Mouse (Mus musculus) ovary, adult 18-20 months (tissue): ENCODE measurements at regions not wholly inside any gene's neighbourhood (a gene's known extent, or its start where the extent isn't known, plus 50 kb on each side); places are given as distances from the start of the nearest gene placed in this dataset.

Source experiments
- DNase-seq: peaks from one replicate; pipeline ENCODE4 v3.0.0; 2022; ENCODE audit warnings: low spot score, mixed read lengths

DNA sequence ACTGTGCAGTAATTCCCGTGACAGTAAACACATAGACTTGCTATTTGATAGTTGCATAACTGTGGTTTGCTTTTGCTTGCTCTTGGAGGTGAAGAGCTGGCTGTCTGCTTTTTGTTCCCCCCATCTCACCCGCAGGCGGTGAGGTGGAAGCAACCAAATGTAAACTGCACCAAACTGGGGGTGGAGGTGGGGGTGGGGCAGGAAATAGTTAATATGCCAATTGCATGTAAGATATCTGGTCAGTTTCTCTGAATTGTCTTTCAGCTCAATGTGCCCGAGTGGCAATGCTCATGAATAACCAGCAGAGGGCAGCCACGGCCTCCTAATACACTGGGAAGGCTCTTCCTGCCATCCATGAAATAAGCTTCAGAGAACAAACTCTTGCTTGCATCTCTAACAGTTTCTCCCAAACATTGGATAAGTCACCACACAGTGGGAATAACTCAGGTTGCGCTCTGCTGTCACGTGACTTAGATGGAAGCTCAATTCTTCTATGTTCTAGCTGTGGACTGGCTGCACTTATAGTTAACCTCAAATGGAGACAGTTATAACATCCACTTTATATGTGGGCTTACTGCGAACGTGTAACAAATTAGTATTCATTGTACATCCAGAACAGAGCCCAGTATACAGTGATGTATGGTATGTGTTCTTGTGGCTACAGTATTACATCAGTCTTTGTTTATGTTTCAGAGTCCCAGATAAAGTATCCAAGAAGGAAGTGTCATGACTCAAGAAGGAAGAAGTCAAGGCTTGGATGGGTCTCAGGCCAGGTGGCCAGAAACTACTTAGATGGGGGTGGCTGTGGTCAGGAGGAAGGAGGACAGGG is 62.0 kb upstream of the Egflam start:
- DNase-seq = peak; percentile 27

- no peak for DNase-seq
These were observed 64.4 kb upstream of the Egflam start for GRCm38 (mm10) chr15:7462549-7462948.

GRCm38 (mm10) chr15:7463444-7464350 is 65.5 kb upstream of the Egflam start:
- peak; percentile 37 for DNase-seq

DNA sequence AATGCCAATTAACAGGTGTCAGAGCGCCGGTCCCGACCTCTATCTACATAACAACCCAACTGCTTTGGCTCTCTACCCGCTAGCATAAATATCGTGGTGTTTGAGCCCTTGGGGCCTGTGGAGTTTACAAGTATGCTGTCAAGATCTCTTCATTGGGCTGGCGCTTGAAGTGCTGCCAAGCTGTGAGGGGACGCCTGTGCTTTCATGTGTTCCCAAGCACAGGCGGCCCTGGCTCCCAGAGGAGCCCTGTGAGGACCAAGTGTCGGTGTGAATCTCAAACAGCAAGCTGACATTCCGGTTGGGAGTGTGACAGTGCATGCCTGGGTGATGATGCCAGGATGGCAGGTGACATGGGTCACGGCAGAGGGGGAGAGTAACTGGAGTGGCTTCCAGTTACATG is 82.0 kb upstream of the Egflam start:
- DNase-seq = no peak

- no peak for DNase-seq
These were observed 82.6 kb upstream of the Egflam start for GRCm38 (mm10) chr15:7480792-7481210.

DNA sequence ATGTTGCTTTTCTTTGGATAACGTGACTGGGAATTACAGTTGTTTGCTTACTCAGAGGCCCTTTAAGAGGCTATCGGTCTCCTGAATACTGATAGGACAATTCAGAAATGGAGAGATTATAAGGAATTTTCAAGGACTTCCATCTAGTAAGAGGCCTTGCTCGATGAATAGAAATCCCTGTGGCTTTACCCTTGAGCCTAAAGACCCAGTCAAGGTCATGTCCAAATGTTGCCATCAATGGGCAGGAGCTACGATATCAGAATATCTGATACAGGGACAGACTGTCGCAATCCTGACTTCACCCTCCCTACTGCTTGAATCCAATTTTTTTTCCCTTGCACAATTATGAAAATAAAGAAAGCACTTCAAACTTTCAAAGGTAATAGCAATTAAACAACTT is 85.5 kb upstream of the Egflam start:
- DNase-seq = peak; percentile 64

- no peak for DNase-seq
These were observed 92.9 kb upstream of the Egflam start for GRCm38 (mm10) chr15:7491091-7491490.

GRCm38 (mm10) chr15:7493126-7493669 is 95.0 kb upstream of the Egflam start:
- peak; percentile 10 for DNase-seq

DNA sequence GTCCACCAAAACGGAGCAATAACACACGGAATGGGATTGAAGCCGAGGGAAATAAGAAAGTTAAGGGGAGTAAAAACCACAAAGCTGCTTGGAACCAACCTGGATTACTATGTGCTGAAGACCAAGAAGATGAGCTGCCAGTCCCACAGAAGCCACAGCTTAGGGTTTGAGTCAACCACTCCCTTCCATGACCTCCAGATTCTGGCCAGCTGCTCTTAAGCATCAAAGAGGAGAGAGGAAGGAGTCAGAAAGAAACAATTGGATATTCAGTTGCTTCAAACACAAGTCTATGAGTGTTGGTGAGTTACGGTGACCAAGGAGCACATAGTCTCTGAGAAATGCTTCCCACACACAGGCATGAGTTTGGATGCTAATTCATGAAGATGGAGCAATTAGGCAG is 99.7 kb upstream of the Egflam start:
- DNase-seq = no peak

GRCm38 (mm10) chr15:7508535-7508934 is 110.3 kb upstream of the Egflam start:
- no peak for DNase-seq

DNA sequence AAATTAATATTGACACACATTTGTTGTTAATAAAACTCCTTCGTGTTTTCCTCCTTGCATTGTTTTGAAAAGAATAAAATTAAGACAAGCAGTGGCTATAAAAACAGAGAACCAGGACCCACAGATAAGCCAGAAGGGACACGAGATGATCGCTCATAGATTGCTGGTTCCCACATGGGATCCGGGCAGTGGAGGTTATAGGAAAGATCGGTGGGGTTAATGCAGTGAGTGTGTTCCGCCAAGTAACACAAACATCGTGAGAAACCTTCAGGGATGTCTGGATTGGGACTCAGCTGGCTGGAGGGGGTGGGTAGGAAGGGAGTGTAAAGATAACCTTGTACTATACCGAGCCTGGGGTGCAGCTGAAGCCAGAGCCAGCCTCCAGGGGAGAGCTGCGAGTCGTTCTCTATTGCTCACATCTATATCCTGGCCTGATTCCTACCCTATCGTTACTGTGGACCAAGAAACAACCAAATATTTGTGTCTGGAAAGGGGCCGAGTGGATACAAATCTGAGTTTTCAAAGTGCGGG is 116.6 kb upstream of the Egflam start:
- DNase-seq = no peak

DNA sequence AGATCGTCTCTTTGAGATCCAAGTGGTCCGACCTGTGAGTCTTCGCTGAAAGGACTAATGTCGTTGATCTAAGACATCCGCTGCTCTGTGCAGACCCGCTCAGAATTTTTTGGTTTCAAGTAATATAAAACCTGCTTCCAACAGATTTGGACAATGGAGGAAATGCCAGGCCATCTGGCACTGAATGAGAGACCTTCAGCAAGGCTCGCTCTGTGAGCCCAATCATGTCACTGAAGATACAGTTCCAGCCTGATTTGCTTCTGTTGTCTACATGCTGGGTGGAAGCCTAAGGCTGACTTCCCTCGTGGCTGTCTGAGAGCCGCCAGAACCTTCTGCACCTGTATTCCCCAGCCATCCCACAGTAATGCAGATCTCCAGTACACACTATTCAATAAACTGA is 123.4 kb upstream of the Egflam start:
- DNase-seq = no peak

GRCm38 (mm10) chr15:7522902-7523786 is 124.9 kb upstream of the Egflam start:
- no peak for DNase-seq

GRCm38 (mm10) chr15:7530959-7531588 is 132.9 kb upstream of the Egflam start:
- peak; percentile 64 for DNase-seq

- no peak for DNase-seq
These were observed 139.7 kb upstream of the Egflam start for GRCm38 (mm10) chr15:7537858-7538257.

DNA sequence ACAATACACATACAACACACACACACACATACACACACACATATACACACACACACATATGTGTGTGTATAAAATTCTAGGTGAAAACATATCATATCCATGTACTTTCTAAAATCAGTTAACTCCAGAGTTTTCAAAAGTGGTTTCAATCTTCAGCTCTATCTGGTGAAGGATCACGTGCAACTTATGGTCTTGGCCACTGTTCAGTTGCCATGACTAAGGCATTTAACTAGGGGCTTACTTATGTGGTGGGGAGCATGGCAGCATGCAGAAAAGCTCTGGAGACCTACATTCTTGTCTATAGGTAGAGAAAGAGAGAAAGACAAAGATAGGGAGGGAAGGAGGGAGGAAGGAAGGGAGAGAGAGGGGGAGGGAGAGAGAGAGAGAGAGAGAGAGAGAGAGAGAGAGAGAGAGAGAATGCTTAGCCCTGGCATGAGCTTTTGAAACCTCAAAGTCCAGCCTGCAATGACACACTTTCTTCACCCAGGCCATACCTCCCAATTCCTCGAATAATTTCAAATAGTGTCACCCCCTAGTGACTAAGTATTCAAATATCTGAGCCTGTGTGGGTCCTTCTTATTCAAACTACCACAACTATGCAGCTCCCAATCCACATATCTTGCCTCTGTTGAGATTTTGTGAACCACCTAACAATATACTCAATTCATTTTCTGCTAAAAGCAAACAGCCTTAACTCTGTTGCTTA is 155.1 kb upstream of the Egflam start:
- DNase-seq = no peak

GRCm38 (mm10) chr15:7554433-7554832 is 156.2 kb upstream of the Egflam start:
- no peak for DNase-seq

- no peak for DNase-seq
These were observed 165.1 kb upstream of the Egflam start for GRCm38 (mm10) chr15:7563279-7563678.

DNA sequence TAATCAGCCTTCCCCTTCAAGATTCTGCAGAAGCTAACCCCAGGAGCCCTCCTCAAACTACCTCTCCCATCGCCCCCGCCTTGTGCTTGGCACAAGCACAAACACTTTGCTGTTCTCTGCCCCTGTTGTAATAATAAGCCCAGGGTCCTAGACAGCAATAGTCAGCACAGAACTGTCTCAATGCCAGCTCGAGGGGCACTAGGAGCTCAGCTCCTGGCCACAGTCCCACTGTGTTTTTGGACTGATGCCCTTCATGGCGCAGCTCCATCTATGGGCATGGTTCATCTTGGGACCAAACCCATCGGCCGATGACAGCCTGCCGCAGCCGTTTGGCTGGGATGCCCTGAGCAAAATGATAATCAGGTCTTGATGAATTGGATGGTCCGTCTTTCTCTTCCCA is 165.5 kb upstream of the Egflam start:
- no peak for DNase-seq

DNA sequence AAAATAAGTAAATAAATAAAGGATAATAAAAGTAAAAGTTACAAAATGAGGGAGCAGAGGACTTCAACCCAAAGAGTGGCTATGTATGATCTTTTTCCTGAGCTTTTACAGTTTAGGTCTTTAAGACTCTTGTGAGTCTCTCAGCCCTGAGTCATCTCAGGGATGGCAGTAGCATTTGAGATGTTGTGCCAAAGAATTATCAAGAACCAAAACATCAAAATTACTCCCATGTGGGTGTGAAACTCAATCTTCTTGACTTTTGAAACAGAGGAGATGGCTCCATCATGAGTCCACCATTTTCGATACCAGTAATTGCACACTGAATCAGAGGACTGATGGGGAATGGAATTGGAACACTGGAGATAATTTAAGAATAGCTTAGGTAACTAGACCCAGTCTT is 174.0 kb upstream of the Egflam start:
- no peak for DNase-seq
